Mouse (Mus musculus) gastrocnemius, adult 2 months (tissue): ENCODE results near the gene Rab7. TPM values are rescaled to one million over a fixed set of nuclear protein-coding genes. Genes with fewer than 3 reads are reported as not detected.

Experiments
- DNase-seq: peaks from one replicate; pipeline ENCODE4 v3.0.0; 2022
- H3K27ac ChIP-seq: fragments of 200-600 bp; 2 replicates; pipeline ENCODE4 v1.8.1; 2022; ENCODE audit warnings: mild to moderate bottlenecking
- H3K4me3 ChIP-seq: fragments of 200-600 bp; 2 replicates; pipeline ENCODE4 v1.8.1; 2022; ENCODE audit warnings: mild to moderate bottlenecking, moderate library complexity
- CTCF ChIP-seq: fragments of 200-600 bp; IDR thresholded peaks from 2 replicates; pipeline ENCODE4 v1.8.1; 2022; ENCODE audit warnings: antibody characterized with exemption, mild to moderate bottlenecking, moderate library complexity
- intact Hi-C: fragments of 180-260 bp; cut with DNase I; formaldehyde crosslinking; loops from one replicate; pipeline ENCODE4 v1.15.1; 2025
- total RNA-seq, 2 experiments: library from RNA; stranded (reverse); gene quantifications; 2 replicates each; pipeline ENCODE4 v1.2.3; 2021

Rab7 gene
- total RNA-seq, 2 experiments from 2014 or later: 320 to 401 TPM

DNA sequence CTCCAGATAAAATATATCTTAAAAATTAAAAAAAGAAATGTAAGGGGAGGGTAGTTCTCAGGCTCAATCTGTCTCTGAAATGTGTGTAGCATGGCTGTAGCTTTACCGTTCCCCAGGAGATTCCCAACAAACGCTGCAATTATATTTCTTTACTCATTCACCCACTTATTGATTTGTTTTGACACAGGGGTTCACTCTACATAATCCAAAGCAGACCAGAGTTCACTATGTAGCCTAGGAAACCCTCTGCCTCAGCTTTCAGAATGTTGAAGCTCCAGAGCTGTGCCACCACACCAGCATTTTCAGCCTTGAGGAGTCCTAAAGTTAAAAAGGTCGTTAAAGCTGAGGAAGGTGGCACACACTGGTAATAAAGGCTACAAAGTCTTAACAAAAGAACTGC, 20.9 kb upstream of the Rab7 start:
- TF ChIP-seq CTCF: no peak
- intact Hi-C loops: no loop called here
- Histone ChIP-seq H3K4me3 (no peak overlapping the region), H3K27ac (peak overlapping the region; percentile 91)
- DNase-seq: no peak

DNA sequence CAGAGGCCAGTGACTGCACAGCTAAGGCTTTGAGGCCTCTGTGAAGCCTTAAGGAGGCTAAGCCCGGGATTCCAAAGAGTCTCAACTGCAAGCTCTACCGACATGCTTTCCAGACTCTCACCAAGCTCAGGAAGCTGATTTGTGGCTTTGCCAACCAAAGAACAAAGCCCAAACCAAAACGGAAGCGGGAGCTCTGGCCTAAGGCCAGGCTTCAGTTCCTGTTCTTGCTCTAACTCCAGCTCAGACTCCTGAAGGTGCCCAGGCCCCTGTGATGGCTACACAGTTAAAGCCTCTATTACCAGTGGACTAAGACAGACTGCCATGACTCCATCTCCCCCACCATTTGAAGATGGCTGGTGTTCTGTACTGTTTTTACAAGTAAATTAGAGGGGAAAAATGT, 20.0 kb upstream of the Rab7 start:
- no peak overlapping the region; the same call in 1 of the 2 replicates for H3K4me3 ChIP-seq
- DNase-seq: peak; percentile 67
- peak overlapping the region; percentile 91 for H3K27ac ChIP-seq
- intact Hi-C loops: no loop called here
- TF ChIP-seq CTCF: no peak

GRCm38 (mm10) chr6:88064072-88064642, 19.1 kb upstream of the Rab7 start:
- no peak for DNase-seq
- H3K4me3 ChIP-seq: no peak overlapping the region
- peak overlapping the region; percentile 91 for H3K27ac ChIP-seq
- TF ChIP-seq CTCF: no peak
- intact Hi-C loops: no loop called here

DNA sequence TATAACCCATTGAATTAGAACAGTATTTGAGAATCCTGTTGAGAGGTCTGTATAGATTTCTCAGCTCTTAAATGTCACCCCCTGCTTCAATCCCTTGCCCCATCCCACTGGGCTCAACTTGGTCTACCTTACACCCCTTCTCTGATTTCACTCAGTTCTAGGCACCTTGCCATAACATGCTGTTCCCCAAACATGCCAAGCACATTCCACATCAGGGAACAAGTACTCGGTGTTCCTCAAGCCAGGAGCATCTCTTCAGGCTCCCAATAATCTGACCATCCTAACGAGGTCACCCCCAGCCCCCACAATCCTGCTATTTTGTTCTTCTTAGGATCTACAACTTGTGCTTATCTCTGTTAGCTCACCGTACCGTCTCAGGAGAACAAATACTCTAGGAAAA, 17.3 kb upstream of the Rab7 start:
- no peak for TF ChIP-seq CTCF
- peak; percentile 78 for DNase-seq
- Histone ChIP-seq H3K4me3 (no peak overlapping the region), H3K27ac (peak overlapping the region; percentile 91)
- intact Hi-C loops: no loop called here

GRCm38 (mm10) chr6:88061406-88061805, 16.3 kb upstream of the Rab7 start:
- intact Hi-C loops: no loop called here
- DNase-seq: no peak
- Histone ChIP-seq H3K4me3 (no peak overlapping the region), H3K27ac (peak overlapping the region; percentile 91)
- no peak for TF ChIP-seq CTCF

DNA sequence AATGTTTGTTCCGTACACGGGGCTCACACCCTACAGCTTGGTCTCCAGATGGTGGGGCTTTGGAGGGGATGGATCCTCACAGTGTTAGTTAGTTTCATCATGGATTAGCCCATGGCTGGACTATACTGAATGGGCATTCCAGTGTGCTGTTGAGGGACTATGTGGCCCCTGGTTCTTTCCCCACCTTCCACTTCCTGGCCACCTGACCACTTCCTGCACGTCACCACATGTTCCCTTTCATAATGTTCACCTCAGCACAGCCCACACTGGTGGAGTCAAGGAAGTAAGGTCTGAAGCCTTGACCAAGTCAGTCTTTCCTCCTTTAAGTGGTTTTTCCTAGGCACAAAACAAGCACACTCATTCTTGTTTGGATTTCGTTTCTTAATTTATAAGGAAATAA, 15.5 kb upstream of the Rab7 start:
- H3K4me3 ChIP-seq: no peak overlapping the region
- H3K27ac ChIP-seq: peak overlapping the region; percentile 91
- no peak for TF ChIP-seq CTCF
- intact Hi-C loops: no loop called here
- DNase-seq: no peak

- no peak for TF ChIP-seq CTCF
- H3K4me3 ChIP-seq: no peak overlapping the region
- H3K27ac ChIP-seq: no peak overlapping the region
- DNase-seq: no peak
- intact Hi-C loops: no loop called here
These were observed 14.8 kb upstream of the Rab7 start for GRCm38 (mm10) chr6:88059903-88060302.

- Histone ChIP-seq H3K27ac (no peak overlapping the region), H3K4me3 (no peak overlapping the region)
- intact Hi-C loops: no loop called here
- TF ChIP-seq CTCF: no peak
- no peak for DNase-seq
These were observed 11.8 kb upstream of the Rab7 start for GRCm38 (mm10) chr6:88056866-88057265.

- Histone ChIP-seq H3K27ac (no peak overlapping the region), H3K4me3 (no peak overlapping the region)
- intact Hi-C loops: no loop called here
- TF ChIP-seq CTCF: no peak
- no peak for DNase-seq
These were observed 10.6 kb upstream of the Rab7 start for GRCm38 (mm10) chr6:88055663-88056062.

DNA sequence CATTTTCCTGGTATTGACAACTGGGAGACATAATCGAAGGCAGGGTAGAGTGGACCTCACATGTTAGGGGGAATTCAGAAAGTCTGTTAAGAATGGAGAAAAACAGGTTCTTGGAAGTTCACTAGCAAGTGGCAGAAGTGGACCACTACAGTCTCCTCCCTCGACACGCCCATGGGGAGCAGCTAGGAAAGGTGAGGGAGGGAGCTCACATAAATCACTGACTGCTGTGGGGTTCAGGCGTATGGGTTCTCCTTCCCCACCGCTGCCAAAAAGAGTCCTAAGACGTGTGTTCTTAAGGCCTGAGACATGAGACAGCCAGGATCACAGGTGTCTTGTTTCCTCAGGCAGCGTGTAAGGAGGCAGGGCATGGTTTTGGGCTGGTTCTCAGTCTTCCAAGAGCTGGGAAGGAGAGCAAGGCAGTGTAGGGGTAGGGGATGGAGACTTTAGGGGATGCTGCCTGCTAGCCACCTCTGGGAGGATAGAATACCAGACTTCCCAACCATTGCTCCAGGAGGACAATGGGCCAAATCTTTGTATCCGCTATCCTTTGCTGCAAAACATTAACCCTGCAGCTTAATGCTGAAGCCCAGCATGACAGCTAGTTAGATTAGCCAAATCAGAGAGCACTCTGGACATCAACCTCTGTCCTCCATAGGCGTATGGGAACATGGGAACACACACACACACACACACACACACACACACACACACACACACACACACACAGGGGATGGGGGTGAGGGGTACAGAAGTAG, 9.2 kb upstream of the Rab7 start:
- DNase-seq: no peak
- TF ChIP-seq CTCF: no peak
- intact Hi-C loops: no loop called here
- H3K4me3 ChIP-seq: no peak overlapping the region
- H3K27ac ChIP-seq: peak overlapping the region; percentile 28; the same call in 1 of the 2 replicates

- no peak overlapping the region for H3K4me3 ChIP-seq
- TF ChIP-seq CTCF: no peak
- intact Hi-C loops: no loop called here
- H3K27ac ChIP-seq: peak overlapping the region; percentile 28; the same call in 1 of the 2 replicates
- no peak for DNase-seq
These were observed 8.4 kb upstream of the Rab7 start for GRCm38 (mm10) chr6:88053228-88054080.

DNA sequence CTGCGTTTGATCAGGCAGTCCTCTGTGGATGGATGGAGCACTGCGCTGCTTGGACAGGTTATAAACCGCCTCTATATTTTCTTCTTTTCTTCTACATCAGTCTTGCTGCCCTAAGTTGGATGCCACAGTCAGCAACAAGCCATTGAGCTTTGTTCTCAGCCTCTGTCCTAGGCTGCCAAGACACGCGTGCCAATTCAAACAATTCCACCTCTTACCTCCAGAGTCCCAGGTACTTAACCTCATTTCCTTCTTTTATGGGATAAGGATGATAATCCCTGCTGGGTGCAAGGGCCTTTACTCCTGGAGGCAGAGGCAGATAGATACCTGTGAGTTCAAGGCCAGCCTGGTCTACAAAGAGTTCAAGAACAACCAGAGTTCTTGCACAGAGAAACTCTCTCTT, 6.1 kb upstream of the Rab7 start:
- intact Hi-C loops: no loop called here
- no peak for DNase-seq
- no peak for TF ChIP-seq CTCF
- Histone ChIP-seq H3K27ac (no peak overlapping the region), H3K4me3 (no peak overlapping the region)

DNA sequence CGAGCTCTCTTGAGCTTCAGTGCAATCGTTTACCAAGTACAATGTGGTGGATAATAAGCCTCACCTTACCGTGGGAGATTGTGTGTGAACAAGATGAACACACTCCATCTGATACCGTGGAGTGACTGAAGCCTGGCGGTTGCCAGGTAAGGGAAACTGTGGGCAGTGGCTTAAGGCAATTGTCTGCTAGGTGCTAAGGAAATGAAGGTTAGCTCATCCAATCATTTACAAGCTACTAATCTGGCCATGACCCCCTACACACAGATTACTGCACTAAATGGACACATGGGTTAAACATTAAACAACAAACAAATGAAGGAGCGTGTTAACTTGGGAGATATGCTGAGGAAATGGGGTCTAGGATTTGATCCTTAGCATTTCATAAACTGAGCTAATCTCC, 3.9 kb upstream of the Rab7 start:
- intact Hi-C loops: no loop called here
- no peak overlapping the region for H3K4me3 ChIP-seq
- no peak for TF ChIP-seq CTCF
- no peak for DNase-seq
- no peak overlapping the region for H3K27ac ChIP-seq
